Mouse (Mus musculus) gonadal fat pad, adult 2 months (tissue): ENCODE results near the gene Marveld1. TPM values are rescaled to one million over a fixed set of nuclear protein-coding genes. Genes with fewer than 3 reads are reported as not detected.

Experiments used
- DNase-seq: peaks from one replicate; pipeline ENCODE4 v3.0.0-alpha.2; 2012; ENCODE audit warnings: low read depth
- polyA plus RNA-seq: library from polyadenylated mRNA; depleted of rRNA; stranded (reverse); fragments of >200 nt; gene quantifications from 2 replicates; pipeline ENCODE4 v1.2.3, GENCODE M21; 2012; rRNA removed

Marveld1 gene
- polyA plus RNA-seq, 1 experiment: 58.9 TPM

DNA sequence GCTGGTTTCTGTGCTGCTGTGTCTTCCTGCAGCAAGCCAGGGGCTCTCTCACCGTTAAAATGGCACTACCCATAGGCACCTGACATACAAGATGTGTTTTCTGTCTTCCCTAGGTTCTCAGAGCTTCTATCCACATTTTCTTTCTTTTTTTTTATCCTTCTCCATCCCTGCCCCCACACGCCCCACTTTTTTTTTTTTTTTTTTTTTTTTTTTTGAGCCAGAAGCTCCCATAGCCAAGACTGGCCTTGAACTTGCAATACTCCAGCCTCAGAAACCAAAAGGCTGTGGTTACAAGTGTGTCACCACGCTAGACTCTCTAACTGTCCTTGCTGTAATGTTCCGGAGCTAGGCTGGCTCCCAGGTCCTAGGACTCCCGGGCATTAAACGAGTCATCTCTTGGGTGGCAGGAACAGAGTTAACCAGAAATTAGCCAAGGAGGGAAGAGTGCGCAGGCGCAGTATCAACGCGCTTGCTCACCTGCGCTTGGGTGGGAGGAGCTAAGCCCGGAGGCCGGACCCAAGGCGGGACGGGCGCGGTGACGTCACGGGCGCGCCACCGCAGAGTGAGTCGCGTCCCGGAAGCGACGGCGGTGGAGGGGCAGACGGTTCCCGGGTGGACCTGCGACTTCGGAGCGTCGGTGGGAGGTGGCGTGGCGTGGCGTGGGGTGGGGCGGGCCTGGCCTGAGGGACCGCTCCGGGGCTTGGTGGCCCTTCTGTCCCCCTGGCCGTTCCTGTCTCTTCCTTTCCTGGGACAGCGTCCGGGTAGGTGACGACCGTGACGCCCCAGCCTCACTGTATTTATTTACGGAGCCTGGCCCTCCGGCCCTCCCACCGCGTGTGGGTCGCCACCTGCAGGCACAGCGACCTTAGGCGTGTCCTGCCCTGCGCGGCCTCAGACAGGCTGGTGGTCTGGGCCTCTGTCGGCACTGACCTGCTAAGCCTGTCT lies 23.1 kb downstream of the Marveld1 start:
- no peak for DNase-seq

DNA sequence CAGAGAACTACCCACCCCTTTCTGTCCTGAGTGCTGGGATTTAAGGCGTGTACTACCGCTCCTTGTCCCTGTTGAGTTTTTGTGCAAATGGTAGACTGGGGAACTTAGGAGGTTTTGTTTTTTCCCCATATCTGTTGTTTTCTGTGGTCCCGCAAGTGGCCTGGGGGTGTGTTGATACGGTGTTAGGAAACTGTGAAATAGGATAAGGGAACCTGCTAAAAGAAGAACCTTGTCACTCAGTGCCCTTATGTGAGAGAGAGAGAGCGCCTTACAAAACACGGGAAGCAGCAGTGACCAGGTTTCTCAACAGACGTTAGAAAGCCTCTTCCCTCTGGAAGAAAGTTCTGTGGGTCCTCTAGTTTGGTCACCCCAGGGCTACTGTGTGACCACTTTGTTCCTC lies 29.6 kb downstream of the Marveld1 start:
- DNase-seq: no peak

DNA sequence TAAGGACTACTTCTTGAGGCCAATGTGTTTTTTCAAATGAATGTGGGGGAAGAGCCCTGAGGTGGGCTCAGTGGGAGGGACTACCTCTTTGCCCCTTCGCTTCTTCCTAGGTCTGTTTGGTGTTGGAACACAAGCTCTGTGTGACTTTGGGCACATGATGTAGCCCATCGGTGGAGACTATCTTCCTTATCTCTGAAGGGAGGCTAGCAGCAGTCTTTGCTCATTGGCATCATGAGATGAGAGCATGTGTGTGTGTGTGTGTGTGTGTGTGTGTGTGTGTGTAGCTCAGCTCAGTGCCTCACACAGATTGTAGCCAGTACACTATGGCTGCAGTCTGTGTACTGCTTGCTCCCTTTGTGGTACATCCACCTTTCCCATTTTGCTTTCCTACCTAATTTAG lies 30.3 kb downstream of the Marveld1 start:
- DNase-seq: no peak

DNA sequence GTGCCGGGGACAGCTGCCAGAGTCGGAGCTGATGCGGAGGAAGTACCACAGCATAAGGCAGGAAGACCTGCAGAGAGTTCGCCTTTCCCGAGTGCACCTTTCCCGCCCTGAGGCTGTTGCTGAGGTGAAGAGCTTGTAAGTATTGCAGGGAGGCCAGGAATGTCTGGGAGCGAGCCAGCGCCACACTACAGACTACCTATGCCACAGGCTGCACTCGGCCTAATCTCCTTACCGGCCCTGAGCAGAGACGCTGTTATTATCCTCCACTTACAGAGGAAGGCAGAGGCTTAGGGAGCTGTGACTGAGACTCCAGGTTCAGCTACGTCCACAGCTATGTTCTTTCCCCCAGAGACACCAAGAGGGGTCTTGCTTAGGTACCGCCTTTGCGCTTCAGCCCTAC lies 32.2 kb downstream of the Marveld1 start:
- no peak for DNase-seq

DNA sequence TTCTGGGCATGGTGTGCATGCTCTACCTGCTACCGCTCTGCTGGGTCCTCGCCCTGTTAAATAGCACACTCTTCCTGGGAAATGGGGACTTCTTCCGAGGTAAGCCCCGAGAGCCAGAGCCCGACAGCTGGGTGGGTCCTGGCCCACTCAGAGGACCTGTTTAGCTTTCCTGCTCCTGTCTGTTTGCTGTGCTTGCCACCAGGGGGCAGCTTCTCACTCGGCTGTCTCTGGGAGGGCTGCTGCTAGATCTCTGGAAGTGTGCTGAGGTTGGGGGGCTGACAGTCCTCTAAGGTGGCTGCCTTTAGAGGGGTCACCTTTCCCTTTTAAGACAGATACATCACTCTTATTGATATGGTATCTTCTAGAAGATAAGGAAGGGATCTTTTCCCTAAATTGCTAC lies 35.5 kb downstream of the Marveld1 start:
- no peak for DNase-seq

DNA sequence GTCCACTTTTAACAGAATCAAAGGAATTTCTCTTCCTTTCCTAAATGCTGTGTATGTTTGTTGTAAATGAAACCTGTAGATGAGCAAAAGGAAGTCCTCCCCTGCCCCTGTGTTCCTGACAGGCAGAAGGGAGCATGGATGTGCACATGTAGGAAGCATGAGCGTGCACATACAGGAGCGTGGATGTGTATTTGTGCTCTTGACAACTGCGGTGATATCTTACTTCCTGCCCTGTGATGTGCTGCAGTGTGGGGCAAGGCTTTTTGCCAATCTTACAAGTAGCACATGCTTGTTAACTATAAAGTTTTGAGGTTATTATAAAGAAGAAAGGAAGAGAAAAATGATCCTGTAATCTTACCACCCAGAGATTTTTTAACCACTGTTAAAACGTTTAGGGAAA lies 42.5 kb downstream of the Marveld1 start:
- no peak for DNase-seq

DNA sequence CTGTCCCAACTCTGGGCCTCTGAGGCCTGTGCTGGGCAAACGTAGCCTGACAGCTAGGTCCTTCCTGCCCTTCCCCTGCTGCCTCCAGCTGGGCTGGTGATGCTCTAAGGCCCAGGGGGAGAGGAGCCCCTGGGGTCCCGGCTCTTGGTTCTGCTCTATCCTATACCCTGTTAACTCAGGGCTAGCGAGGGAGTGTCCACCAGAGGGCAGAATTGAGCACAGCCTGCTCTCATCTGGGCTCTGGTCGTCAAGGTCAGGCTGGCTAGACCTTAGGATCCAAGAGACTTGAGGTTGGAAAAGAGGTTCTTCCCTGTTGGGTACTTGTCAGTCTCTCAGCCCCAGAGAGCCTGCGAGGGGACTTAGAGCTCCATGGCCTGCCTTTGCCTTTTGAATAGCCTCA lies 43.3 kb downstream of the Marveld1 start:
- no peak for DNase-seq

DNA sequence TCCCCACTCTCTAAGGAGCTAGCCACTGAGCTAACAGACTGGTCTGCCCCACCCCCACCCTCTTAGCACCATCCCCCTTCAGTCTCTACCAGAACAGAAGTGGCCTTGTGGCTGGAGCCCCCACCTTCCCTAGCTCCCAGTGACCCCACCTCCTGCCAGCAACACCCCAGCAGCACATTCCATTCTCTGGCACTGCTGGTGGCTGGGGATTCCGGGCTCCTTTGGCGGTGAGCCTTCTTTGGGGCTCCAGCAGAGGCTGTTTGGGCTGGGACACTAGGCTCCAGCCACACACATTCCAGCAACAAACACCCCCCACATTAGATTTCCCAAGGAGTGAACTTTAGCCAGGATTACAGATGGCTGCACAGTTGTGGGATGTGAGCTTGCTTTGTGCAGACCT lies 46.1 kb downstream of the Marveld1 start:
- no peak for DNase-seq

DNA sequence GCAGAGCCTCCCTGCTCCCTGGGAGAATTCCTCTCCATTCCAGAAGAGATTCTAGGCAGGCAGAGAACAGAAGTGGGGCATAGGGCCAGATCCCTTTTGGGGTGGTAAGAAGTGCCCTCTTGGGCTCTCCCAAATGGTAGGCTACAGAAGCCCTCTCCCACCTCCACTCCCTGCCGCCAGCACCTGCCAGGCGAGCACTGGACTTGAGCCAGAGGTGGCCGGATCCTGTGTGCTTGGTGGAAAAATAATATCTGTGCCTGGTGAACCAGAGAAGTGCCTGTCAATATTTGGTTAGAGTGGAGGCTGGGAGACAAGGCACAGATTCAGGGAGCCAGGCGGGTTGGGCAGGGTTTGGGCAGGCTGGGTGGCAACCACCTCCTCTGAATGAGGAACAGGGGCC lies 49.2 kb downstream of the Marveld1 start:
- DNase-seq: no peak

DNA sequence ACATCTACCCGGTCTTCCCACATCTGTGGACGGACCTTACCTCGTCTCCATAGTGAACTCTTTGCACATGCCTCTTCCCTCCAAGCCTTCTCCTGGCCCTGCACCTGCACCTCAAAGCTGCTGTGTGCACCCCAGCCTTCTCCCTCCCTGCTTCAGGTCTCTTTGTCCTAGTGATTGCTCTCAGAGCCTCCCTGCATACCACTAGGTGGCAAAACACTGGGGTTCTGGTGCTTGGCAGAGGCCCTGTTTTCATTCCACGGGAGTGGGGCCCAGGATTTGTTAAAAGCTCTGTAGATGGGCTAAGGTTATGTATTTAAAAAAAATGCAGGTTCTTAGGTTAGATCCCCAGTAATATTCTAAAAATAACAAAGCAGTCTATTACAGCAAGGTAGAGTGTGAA lies 49.9 kb downstream of the Marveld1 start:
- no peak for DNase-seq

DNA sequence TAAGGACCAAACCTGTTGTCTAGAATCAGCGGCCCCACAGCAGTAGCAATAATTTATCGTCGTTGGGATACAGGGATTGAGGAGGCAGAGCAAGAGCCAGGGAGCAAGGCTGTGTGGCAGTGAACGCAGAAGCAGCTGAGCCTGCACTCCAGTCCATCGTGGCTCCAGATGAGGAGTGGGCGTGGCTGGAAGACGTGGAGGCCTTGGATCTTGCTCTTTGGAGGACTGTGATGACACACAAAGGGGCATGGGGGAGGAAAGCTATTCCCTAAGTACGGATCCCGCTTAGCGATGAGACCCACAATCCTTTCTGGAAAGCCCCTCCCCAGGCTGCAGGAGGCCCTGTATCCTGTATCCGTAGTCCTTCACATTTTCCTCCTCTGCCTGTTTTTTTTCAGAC lies 50.8 kb downstream of the Marveld1 start:
- no peak for DNase-seq

Other genes starting within 250 kb of the Marveld1 start
- gene Pgam1, start 235.5 kb upstream of the Marveld1 start, polyA plus RNA-seq: 236 and 243 TPM in 2 replicates
- 14.6 and 15.7 TPM in 2 replicates for gene Exosc1, start 214.0 kb upstream of the Marveld1 start, polyA plus RNA-seq
- 76.1 and 85.0 TPM in 2 replicates for gene Zdhhc16, start 213.9 kb upstream of the Marveld1 start, polyA plus RNA-seq
- gene Mms19, start 166.2 kb upstream of the Marveld1 start, polyA plus RNA-seq: 51.4 and 73.4 TPM in 2 replicates
- 30.5 and 40.2 TPM in 2 replicates for gene Ubtd1, start 165.6 kb upstream of the Marveld1 start, polyA plus RNA-seq
- gene Ankrd2, start 111.4 kb upstream of the Marveld1 start, polyA plus RNA-seq: 0.16 TPM in 1 of 2 replicates, not detected in the other
- 13.7 and 14.3 TPM in 2 replicates for gene Hoga1, start 101.8 kb upstream of the Marveld1 start, polyA plus RNA-seq
- gene 4933411K16Rik, start 95.2 kb upstream of the Marveld1 start, polyA plus RNA-seq: 14.3 and 20.8 TPM in 2 replicates
- gene Morn4, start 61.0 kb upstream of the Marveld1 start, polyA plus RNA-seq: 20.2 and 22.4 TPM in 2 replicates
- 33.5 and 40.1 TPM in 2 replicates for gene Pi4k2a, start 56.9 kb upstream of the Marveld1 start, polyA plus RNA-seq
- 27.9 and 30.4 TPM in 2 replicates for gene Avpi1, start 18.3 kb upstream of the Marveld1 start, polyA plus RNA-seq
- 49.5 and 61.8 TPM in 2 replicates for gene Zfyve27, start 16.6 kb downstream of the Marveld1 start, polyA plus RNA-seq
- 10.8 and 92.7 TPM in 2 replicates for gene Sfrp5, start 54.9 kb downstream of the Marveld1 start, polyA plus RNA-seq
- gene Golga7b, start 100.2 kb downstream of the Marveld1 start, polyA plus RNA-seq: 0.46 and 2.1 TPM in 2 replicates